Mouse (Mus musculus) lung, adult 2 months (tissue): ENCODE data around the gene Gja8. TPM values are rescaled to one million over a fixed set of nuclear protein-coding genes. Genes with fewer than 3 reads are reported as not detected.
A peak's percentile ranks its signal among the peaks of the same experiment; 100 is the strongest.

ENCODE experiments used
- DNase-seq: peaks from one replicate; pipeline ENCODE4 v3.0.0; 2022
- H3K4me1 ChIP-seq: fragments of 200-500 bp; 2 replicates; pipeline ENCODE4 v1.6.1; 2011; ENCODE audit warnings: low read length; ENCODE audit not compliant: control insufficient read depth, insufficient read depth
- H3K4me3 ChIP-seq: fragments of 200-500 bp; replicated peaks from 2 replicates; pipeline ENCODE3; 2011; ENCODE audit warnings: low read depth, mild to moderate bottlenecking, control low read depth, low read length; ENCODE audit errors: extremely low read depth
- CTCF ChIP-seq: fragments of 200-500 bp; IDR thresholded peaks from 2 replicates; pipeline ENCODE4 v1.5.1; 2011; ENCODE audit warnings: mild to moderate bottlenecking, low read length, control low read depth; ENCODE audit not compliant: insufficient read depth
- POLR2A ChIP-seq: fragments of 200-500 bp; IDR thresholded peaks from 2 replicates; pipeline ENCODE4 v1.6.1; 2011; ENCODE audit warnings: low read depth, mild to moderate bottlenecking, control low read depth, low read length, borderline replicate concordance; ENCODE audit errors: extremely low read depth
- WGBS: fragments of 180-500 bp; shearing (Covaris S2); methylation state at CpG from one replicate; pipeline ENCODE4 v1.1.7; 2018; 5-methylcytosine and 5-hydroxymethylcytosine counted together
- polyA plus RNA-seq: library from polyadenylated mRNA; depleted of rRNA; stranded (reverse); fragments of >200 nt; gene quantifications from 2 replicates; pipeline ENCODE4 v1.2.3, GENCODE M21; 2012; rRNA removed

The Gja8 gene
- not detected in 2 replicates for polyA plus RNA-seq

- DNase-seq = no peak
- no peak for TF ChIP-seq CTCF
- TF ChIP-seq POLR2A = no peak
- 61% methylated on average over 6 of the region's 6 CpGs for WGBS
- Histone ChIP-seq H3K4me3 (no peak within 1 kb of the TSS), H3K4me1 (no peaks in the 10 kb centered on the region)
Measured at GRCm38 (mm10) chr3:96925920-96926319, at the start of gene Gja8. Gja8 (minus strand) TSS chr3:96926020.

DNA sequence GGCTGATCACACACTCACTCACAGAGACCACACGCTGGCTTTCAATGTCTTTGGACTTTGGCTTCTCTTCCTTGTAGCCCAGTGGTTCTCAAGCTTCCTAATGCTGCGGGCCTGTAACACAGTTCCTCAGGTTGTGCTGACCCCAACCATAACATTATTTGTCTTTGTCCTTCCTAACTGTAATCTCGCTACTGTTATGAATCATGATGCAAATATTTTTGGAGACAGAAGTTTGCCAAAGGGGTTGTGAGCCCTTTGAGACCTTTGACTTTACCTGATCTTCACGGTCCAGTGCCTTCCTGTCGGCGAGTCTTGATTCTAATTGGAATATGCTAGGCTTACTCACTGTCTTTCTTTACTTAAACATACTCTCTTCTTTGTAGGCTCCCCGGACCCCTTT lies 48.6 kb upstream of the Gja8 start:
- DNase-seq = no peak
- no peaks in the 10 kb centered on the region for H3K4me1 ChIP-seq
- WGBS = 84% methylated on average over 7 of the region's 7 CpGs
- TF ChIP-seq CTCF = no peak
- no peak overlapping the region for H3K4me3 ChIP-seq

- no peaks in the 10 kb centered on the region for H3K4me1 ChIP-seq
- 25% methylated on average over 7 of the region's 7 CpGs for WGBS
- H3K4me3 ChIP-seq = no peak overlapping the region
- no peak for TF ChIP-seq POLR2A
- TF ChIP-seq CTCF = no peak
- DNase-seq = no peak
Measured at GRCm38 (mm10) chr3:96970986-96971385, 45.2 kb upstream of the Gja8 start.

GRCm38 (mm10) chr3:96963088-96964034 lies 37.5 kb upstream of the Gja8 start:
- Histone ChIP-seq H3K4me1 (no peaks in the 10 kb centered on the region), H3K4me3 (no peak overlapping the region)
- TF ChIP-seq POLR2A = no peak
- WGBS = 67% methylated on average over 12 of the region's 12 CpGs
- no peak for DNase-seq

- TF ChIP-seq POLR2A = no peak
- TF ChIP-seq CTCF = no peak
- H3K4me3 ChIP-seq = no peak overlapping the region
- H3K4me1 ChIP-seq = no peaks in the 10 kb centered on the region
- DNase-seq = no peak
- 32% methylated on average over 8 of the region's 8 CpGs for WGBS
Measured at GRCm38 (mm10) chr3:96960597-96960996, 34.8 kb upstream of the Gja8 start.

GRCm38 (mm10) chr3:96953489-96954233 lies 27.8 kb upstream of the Gja8 start:
- whole genome bisulfite sequencing = 19% methylated on average over 14 of the region's 14 CpGs
- H3K4me3 ChIP-seq = no peak overlapping the region
- DNase-seq = peak; percentile 11
- H3K4me1 ChIP-seq = peaks cover 2% of the 10 kb centered on the region
- no peak for TF ChIP-seq CTCF
- 0 out of 2 replicates have a peak, but pooled peaks have one; percentile 6 for TF ChIP-seq POLR2A

GRCm38 (mm10) chr3:96942706-96943105 lies 16.9 kb upstream of the Gja8 start:
- 79% methylated on average over 2 of the region's 2 CpGs for WGBS
- no peak for TF ChIP-seq POLR2A
- no peak for TF ChIP-seq CTCF
- no peak overlapping the region for H3K4me3 ChIP-seq
- no peaks in the 10 kb centered on the region for H3K4me1 ChIP-seq
- no peak for DNase-seq

DNA sequence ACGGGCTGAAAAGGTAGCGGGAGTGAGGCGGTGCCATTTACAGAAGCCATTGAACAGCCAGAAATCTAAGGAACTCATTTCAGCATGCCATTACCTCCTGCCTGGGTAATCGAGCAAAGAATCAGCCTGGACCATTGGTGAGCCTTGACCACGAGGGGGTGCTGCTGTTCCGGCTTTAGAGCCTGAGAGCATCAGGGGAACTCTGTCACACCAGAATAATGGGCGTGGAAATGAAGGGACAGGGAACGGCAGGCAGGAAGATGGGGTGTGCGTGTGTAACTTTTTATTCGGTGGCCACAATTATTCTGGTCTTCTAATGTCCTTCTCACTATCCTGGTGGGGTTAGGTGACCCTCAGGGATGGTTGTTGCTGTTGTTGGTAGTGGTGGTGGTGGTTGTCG lies 12.9 kb upstream of the Gja8 start:
- DNase-seq = peak; percentile 80
- H3K4me1 ChIP-seq = no peaks in the 10 kb centered on the region
- WGBS = 10% methylated on average over 11 of the region's 11 CpGs
- TF ChIP-seq CTCF = peak; percentile 97
- no peak for TF ChIP-seq POLR2A
- H3K4me3 ChIP-seq = no peak overlapping the region

- no peak for TF ChIP-seq POLR2A
- TF ChIP-seq CTCF = no peak
- no peak for DNase-seq
- Histone ChIP-seq H3K4me1 (no peaks in the 10 kb centered on the region), H3K4me3 (no peak overlapping the region)
- WGBS = 50% methylated on average over 5 of the region's 5 CpGs
Measured at GRCm38 (mm10) chr3:96937606-96938005, 11.8 kb upstream of the Gja8 start.

GRCm38 (mm10) chr3:96936241-96936640 lies 10.4 kb upstream of the Gja8 start:
- WGBS = 7% methylated on average over 6 of the region's 6 CpGs
- TF ChIP-seq CTCF (peak; percentile 47), POLR2A (no peak)
- DNase-seq = no peak
- Histone ChIP-seq H3K4me1 (no peaks in the 10 kb centered on the region), H3K4me3 (no peak overlapping the region)
